Mouse (Mus musculus): ENCODE measurements around the gene Tcf7l2.

Tcf7l2 gene

DNA sequence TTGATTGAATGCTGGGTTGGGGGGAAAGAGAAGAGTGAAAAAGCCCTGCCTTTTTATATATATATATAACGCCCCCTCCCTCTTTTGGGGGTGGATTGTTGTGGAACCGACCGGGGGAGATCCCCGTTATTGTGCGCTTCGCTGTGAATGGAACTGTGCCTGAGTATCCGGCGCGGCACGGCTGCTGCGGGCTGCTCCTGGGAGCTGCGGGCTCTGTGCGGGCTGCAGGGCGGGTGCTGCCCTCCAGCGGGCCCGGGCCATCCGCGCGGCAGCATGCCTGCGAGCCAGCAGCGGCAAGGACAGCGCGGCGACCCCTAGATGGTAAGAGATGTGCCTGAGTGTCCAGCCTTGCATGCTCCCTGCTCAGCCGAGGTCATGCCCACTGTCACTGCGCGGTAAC lies 153.7 kb downstream of the Tcf7l2 start:
- intact Hi-C loops (cut with DNase I), result loop anchor here (10.0 kb wide), 2 partner anchors 239 to 481 kb away; no protein-coding TSS in a partner anchor

DNA sequence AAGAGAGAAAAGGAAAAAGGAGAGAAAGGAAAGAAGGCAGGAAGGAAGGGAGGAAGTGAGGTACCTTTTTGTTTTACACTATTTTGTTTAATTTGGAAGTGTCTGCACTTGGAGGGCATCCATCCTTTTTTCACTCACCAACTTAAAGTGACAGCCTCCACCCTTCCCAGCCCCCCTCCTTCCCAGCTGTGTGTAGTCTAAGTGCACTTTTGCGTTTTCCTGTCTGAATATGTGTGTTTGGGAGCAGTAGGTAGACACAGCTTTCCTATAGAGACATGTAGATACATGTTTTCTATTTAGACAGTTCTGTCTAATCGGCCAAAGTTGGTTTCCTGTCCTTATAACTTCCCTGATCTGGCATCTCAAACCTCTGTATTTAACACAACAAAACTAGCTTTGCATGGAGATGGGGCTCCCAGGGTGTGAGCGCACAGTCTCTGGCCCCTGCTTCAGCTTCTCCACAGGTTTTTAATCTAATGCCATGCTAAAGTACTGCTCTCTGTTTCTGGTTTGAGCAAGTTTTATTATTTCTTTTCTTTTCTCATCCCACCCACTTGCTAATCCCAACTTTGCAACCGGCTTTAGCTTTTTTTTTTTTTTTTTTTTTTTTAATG lies 154.3 kb downstream of the Tcf7l2 start:
- intact Hi-C loops (cut with DNase I), result loop anchor here (10.0 kb wide), 2 partner anchors 239 to 481 kb away; no protein-coding TSS in a partner anchor

DNA sequence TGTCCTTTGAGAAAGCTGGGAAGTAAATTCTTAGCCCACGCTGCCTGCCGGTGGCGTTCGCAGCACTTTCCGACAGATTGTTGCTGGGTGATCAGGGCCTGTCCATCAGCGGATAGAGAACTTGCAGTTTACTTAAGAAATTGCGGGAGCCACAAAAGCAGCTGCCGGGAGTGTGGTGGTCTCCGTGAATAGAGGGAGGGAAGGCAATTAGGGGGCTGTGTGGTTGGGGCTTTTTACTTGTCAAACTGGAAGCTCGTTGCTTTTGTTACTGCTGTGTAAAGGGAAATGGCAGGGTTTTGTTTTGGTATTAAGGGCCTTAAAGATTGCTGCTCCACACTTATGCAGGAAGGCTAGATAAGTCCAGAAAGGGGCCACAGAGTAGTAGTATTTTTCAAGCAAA lies 155.0 kb downstream of the Tcf7l2 start:
- intact Hi-C loops (cut with DNase I), result loop anchor here (10.0 kb wide), 2 partner anchors 238 to 482 kb away; no protein-coding TSS in a partner anchor

DNA sequence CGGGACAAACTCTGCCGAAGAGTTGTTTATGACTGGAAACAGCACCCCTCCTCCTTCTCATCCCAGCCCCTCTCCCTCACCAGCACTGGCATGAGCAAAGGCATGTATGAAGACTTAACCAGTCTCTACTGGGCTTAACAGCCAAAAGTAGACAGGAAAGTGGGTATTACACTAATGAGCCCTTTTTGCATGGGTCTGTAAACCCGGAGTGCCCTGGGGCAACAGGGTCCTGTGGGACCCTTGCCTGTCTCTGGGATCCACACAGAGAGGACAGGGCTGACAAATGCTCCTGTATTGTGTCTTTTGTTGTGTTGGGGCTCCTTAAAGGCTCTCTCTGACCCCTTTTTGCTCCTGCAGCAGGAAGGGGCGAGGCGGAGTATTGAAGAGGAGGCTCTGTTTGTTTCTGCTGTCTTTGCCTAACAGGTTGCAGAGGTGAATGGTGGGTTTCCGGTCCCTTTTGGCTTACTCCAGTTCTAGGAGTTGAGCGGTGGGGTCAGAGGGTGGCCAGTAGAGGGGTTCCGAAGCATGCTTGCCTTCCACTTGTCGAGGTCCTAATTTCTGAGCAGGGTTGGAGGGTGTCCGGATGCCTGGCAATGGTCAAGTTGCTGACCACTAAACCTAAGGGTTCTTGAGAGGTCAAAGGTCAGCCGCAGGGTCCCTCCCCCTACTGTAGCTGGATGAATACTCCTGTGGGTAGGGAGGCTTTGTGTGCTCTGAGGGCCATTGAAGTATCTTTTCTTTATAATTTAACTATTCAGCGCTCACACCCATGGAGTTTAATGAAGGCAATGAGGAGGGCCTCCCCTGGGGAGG lies 161.2 kb downstream of the Tcf7l2 start:
- intact Hi-C loops (cut with DNase I), result no loop called here

DNA sequence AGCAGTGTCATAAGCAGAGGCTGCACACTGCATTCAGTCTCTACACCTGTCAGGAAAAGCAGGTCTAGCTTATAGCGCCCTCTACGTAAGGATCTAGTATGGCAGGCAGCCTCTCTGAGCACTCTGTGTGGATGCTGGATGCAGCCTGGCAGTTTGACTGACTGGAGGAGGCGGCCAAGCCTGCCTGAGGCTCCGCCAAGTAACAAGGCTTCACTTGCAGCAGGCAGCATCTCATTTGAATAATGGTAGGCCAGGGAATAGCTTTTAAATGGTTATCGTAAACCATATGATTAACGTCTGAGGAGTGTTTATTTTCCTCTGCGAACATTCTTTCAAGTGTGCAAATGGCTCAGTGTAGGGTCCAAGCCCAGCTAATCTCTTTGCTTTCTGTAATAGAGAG lies 167.4 kb downstream of the Tcf7l2 start:
- intact Hi-C loops (cut with DNase I), result no loop called here

DNA sequence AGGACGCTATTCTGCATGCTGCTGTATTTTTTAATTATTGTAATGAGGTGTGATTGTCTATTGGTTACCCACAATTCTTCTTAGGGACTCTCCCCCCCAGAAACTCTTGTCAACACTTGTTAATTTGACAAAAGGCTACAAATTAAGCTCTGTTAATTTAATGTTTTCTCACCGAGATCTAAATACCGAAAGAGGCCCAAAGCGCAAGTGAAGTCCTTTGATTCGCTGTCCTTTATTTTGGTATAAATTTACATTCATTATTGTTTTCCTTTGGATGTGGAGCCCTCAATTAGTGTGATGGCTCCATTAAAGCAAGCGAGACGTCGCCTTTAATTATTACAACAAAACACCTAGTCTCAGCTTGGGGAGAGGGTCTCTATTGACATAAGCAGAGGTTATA lies 170.3 kb downstream of the Tcf7l2 start:
- intact Hi-C loops (cut with DNase I), result no loop called here

DNA sequence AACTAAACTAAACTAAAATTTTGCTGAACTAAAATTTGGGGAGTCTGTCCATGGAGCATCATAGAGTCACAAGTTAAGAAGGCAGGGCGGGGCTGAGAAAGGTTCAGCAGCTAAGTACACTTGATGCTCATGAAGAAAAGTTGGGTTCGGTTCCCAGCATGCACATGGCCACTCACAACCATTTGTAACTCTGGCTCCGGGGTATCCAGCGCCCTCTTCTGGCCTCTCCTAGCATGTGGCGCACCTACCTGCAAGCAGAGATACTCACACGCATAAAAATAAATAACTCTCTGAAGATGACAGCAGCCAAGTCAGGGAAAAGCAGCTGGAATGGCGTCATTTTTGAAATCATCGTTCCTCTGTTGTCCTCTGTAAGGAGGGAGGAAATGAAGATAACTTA lies 171.2 kb downstream of the Tcf7l2 start:
- intact Hi-C loops (cut with DNase I), result no loop called here

DNA sequence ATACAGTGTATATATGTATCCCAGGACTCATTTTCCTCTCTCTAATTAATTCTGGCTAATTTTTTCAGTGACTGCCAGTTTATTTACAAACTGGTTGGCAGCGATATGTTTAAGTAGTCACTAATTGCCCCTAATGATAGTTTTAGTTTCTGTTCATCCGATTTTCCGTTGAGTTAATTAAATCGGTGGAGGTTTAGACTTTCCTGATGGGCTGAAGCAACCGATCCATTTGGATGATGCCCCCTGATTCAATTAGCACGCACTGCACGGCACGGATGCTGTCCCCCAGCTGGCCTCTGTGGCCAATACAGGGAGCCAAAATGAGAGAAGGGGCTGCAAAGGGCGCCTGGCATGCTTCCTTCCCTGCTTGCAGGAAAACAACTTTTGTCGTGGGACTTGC lies 172.0 kb downstream of the Tcf7l2 start:
- intact Hi-C loops (cut with DNase I), result no loop called here

DNA sequence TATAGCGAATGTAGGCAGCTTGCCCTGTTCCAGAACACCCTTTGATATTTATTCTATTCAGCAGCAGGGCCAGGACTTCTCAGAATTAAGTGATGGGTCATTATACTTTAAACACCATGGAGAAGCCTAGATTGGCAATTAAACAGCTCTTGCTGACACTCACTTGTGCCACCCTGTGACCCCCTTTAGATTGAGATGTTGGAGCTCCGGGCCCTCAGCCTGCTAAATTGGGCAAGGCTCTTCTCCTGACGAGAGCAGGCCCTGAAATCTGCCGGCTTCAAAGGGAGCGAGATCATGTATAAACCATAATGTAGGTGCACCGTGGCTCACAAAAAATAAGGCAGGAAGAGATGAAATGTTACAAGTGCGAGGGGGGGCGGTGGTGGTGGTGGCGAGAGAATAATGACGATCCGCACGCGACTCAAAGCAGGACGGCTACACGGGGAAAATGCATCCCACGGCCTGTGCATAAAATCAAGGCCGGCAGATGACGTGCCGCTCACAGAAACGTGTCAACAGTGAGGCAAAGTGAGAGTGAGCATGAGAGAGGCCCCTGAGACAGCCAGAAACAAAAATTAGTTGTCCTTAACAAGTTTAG lies 173.1 kb downstream of the Tcf7l2 start:
- intact Hi-C loops (cut with DNase I), result no loop called here

DNA sequence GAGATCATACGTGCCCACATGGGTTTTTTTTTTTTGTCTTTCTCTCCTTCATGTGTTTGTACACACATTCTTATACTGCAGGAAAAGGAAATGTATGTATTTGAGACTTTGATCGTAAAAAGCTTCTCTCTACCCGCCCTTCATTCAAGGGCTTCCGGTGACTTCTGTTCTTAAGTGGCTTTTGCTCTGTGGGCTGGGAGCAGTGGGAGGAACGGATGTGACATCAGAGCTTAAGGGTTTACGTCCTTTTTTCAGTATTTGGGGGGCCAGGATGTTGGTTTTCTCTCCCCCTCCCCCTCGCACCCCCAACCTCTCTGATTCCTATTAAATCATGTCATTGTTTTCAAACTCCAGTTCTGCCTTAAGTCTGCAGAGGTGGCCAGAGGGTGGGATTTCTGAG lies 173.9 kb downstream of the Tcf7l2 start:
- intact Hi-C loops (cut with DNase I), result no loop called here

DNA sequence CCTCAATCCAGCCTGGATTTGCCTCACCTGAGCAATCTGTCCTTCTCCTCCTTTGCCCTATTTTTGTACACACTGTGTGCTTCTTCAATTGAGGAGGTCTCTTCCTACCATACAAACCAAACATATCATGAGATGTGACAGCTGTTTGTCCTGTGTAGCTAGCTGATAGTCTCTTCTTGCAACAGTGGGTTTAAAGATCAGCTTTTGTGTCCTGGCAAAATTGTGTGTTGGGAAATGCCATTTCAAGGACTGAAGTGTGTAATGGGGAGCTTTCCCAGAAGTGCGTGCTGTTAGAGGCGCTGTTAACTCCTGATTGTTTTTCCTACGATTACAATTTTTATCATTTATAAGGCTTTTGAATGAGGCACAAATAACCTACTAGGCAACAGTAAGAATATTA lies 174.6 kb downstream of the Tcf7l2 start:
- intact Hi-C loops (cut with DNase I), result no loop called here

DNA sequence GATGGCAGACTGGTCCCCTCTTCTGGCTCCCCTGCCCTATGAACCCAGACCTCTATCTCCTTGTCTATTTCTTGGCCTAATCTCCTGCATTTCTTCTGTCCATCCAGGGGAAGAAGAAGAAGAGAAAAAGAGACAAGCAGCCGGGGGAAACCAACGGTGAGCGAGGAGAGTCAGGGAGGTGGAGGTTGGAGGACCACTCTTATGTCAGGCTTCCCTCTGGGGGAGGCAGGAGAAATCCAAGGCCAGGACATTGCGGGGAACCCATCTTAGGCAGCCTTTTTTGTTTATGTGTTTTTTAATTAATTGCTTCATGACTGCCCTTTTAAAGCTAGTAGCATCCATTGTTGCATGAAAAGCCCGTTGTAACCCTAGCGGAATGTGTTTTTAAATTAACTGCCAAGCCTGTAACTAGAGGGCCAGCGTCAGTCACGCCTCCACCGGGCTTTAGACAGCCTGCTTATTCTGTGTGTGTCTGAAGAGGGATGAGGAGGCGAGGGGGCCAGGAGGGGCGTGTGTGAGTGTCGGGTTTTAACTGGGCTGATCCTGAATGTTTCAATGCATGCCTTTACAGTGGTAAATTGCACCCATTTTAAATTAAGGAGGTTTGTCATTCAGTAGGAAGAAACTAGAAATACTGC lies 182.3 kb downstream of the Tcf7l2 start:
- intact Hi-C loops (cut with DNase I), result no loop called here

DNA sequence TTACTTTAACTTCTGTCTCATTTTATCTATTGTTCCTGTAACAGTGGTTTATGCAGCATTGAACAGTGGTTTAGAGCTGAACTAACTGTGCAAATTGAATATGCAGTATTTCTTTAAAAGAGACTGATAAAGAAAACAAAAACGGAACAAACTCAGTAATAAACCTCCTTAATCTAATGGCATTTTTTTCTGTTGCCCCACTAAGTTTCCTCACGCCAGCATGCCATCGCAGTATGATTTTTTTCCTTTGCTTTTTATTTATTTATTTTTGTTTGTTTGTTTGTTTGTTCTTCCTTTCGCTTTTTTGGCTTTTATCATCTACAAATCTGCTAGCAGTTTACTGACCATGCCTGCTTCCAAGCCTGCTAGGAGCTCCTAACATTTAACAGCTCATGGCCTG lies 183.2 kb downstream of the Tcf7l2 start:
- intact Hi-C loops (cut with DNase I), result no loop called here

DNA sequence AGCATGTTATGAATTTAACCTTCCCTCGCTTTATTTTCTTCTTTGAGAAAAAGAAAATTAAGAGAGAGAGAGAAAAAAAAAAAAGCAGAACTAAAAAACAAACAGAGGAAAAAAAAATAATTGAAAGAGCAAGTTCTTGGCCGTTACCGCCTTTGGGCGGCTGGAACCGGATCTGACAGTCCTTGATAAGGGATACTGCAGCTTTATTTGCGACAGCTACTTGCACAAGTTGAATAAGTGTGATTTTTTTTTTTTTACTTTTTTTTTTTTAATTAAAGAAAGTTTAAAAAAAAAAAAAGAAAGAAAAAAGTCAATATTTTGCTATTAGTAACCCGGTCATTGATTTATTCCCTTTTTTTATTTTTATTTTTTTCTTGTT lies 183.8 kb downstream of the Tcf7l2 start:
- intact Hi-C loops (cut with DNase I), result no loop called here

DNA sequence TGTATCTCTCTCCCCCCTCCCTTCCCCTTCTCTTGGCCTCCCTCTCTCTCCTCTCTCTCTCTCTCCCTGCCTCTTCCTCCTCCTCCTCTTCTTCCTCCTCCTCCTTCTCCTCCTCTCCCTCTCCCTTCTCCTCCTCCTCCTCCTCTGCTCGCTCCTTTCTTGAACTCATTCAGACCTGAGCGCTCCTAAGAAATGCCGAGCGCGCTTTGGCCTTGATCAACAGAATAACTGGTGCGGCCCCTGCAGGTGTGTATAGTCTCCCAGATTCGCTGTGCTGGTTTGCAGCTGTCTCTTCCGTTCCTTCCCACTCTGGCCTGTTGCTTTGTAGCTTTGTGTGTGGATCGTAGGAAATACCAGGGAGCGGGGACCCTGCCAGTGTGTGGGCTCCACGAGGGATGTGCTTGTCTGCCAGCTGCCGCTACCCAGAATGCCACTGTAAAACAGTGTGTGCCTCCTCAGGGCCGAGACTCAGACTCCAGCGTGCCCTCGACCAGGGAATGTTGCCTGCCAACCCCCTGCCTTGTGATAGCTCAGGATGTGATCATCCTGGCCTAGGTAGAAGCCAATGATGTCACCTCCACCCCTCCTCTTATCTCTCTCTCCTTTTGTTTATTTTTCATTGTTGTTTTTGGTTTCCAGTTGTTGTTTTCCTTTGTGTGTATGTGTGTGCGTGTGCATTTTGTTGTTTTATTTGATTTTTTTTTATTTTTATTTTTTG lies 184.3 kb downstream of the Tcf7l2 start:
- intact Hi-C loops (cut with DNase I), result no loop called here

DNA sequence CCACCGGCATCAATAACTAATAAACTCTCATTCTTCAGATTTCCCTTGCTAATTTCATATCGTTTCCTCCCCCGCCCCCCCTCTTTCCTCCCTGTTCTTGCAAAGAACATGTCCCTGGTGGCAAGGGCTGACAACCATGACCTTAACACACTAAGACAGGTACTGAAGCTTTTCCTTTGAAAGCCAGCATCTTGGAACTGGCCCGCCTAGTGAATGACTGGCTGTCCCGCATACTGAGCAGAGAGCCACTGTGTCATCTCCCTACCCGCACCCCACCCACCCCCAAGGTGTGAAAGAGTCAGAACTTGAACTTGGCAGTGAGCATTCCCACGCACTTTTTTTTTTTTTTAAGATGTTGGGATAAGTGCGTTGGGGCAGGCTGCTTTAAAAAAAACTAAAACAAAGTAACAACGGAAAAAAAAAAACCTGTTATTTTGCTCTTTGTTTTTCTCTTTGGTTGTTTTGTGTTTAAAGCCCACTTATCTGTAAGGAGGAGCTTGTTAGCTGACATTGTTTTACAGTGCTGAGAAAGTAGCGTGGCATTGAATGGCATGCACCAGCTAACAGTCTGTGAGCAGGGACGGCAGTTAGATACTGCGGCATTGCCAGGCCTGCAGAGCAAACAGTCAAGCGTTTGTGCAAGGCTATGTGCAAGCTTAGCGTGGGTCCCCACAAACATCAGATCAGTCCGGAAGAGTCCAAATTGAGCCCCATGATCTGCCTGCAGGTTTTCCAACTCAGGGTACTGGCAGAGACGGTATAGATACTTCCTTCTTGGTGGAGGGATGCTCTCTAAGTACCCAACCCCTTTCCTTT lies 185.4 kb downstream of the Tcf7l2 start:
- intact Hi-C loops (cut with DNase I), result no loop called here

DNA sequence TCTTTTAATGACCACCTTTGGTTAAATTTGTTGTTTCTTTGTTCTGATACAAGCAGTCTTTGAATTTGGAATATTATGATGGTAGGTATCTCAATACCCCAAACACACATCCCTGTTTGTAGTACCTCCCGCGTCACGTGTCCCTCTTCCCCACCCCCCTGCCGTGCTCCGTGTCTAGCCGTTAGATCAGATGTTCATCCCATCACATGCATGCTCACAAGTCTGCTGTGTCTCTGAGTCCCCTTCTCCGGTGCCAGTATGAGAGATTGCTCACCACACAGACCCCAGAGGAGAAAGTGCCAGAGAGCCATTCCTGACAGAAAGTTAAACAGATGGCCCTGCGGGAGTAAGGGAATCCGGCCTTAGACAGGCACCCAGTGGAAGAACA lies 186.0 kb downstream of the Tcf7l2 start:
- intact Hi-C loops (cut with DNase I), result no loop called here

DNA sequence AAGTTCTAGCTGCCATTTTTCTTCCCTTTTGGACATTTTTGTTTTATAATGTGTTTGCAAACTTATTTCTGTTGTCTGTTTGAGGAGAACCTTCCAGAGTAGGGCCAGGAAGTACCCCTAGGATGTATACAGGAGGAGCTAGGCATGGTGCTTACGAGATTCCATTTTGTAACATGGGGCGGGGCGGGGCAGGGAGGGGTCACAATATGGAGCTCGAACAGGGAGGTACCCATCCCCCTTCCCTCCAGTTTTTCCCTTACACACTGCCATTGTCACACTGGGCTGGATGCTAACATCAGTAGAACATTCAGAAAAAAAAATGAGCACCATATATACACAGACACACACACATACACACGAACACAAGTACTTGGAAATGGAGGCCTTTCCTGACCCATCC lies 187.1 kb downstream of the Tcf7l2 start:
- intact Hi-C loops (cut with DNase I), result no loop called here

DNA sequence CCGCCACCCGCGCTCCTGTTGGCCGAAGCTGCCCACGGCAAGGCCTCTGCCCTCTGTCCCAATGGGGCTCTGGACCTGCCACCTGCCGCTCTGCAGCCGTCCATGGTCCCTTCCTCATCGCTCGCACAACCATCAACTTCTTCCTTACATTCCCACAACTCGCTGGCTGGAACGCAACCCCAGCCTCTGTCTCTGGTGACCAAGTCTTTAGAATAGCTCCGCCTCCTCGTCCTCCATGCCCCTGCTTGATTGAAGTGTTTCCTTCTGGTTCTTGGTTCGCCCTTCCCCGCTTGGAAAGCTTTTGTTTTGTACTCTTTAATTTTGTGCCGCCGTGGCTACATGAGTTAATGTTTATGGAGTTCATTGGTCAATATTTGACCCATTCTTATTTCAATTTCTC lies 190.0 kb downstream of the Tcf7l2 start:
- intact Hi-C loops (cut with DNase I), result no loop called here

DNA sequence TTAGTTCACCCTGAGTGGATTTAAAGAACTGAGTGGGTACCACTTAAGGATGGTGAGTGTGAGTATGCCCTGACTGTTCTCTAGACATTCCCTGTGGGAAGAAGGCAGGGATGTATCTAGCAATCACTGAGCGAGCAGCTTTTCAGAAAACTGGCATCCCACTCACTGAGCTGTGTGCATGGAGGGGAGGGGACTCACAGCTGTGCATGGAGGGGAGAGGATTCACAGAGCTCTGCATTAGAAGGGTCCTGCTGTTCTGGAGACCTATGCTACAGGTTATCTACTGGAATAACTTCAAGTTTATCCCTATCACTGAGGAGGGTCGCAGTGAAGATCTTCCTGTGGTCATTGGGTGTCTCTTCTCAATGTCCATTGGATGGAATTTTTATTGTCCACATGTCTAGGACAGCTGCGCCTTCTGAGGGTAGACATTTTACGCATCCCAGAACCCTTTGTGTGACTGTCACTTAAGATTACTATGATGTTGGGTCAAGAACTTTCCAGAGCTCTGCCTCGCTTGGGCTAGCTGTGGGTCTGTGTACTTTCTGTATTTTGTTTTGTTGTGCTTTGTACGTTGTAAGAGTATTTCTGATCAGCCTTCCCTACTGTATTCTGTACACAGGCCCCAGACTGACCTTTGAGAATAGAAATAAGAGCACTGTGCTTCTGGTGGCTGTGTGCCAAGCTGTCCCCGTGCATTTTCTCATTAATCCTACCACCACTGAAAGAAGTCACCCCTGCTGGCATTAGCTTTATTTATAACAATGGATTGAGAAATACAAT lies 192.5 kb downstream of the Tcf7l2 start:
- intact Hi-C loops (cut with DNase I), result no loop called here

Measured in adrenal gland (tissue).